Mouse (Mus musculus) kidney, postnatal 14 days (tissue): ENCODE measurements at regions not wholly inside any gene's neighbourhood (a gene's known extent, or its start where the extent isn't known, plus 50 kb on each side); places are given as distances from the start of the nearest gene placed in this dataset.
A peak's percentile ranks its signal among the peaks of the same experiment; 100 is the strongest.

ENCODE experiments used
- DNase-seq: peaks from one replicate; pipeline ENCODE4 v3.0.0; 2022; ENCODE audit warnings: mixed read lengths

DNA sequence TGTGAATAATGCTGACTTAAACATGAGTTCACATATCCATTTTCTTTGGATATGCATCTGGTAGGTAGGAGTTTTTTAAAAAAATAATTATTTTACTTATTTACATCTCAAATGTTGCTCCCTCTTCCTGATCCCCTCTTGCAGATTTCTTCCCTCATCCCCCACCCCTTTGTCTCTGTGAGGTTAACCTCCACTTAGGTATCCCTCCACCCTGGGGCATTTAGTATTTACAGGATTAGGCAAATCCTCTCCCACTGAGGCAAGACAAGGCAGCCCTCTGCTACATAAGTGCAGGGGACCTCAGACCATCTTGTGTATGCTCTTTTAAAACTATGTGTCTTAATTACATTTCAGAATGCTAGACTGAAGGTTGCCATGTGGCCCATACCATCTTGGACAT, 155.2 kb upstream of the Shcbp1 start:
- DNase-seq, result no peak

GRCm38 (mm10) chr8:4934035-4934434, 154.7 kb upstream of the Shcbp1 start:
- DNase-seq, result no peak

- no peak for DNase-seq
Observed at GRCm38 (mm10) chr8:4916447-4916846, 137.1 kb upstream of the Shcbp1 start.

DNA sequence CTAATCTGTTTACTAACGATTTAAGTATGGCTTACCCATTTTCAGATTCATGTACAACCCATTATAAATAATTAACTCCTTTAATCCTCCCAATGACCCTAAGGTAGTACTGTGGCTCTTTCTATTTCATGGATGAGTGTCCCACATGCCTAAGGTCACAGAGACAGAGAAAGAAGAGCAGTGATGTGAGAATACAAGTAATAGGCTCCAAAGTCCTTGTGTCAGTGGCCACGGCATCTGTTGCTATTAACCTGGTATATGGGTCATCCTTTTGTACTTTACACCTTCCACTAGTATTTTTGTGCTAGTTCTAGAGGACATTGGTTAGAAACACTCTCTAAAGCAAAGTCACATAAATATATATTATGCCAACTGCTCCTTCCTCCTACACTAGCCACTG, 115.7 kb upstream of the Shcbp1 start:
- DNase-seq, result peak; percentile 7

GRCm38 (mm10) chr8:4868761-4869160, 89.4 kb upstream of the Shcbp1 start:
- DNase-seq, result peak; percentile 37

DNA sequence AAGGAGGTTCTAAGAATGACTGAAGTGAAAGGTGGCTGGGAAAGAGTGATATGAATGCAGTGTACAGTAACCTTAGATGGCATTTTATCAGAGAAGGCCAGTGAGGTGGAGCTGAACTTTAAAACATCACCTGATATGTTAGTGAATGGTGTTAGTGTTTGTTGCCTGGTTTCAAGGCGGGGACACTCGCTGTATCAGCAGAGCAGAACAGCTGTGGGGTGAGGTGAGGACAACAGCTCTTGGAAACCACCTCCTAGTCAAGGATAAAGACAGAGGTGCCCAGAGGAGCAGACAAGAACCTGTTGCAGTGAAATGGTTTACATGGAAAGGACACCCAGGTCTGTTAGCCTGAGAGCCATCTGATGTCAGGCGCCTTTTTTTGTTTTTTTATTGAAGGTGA, 59.7 kb upstream of the Shcbp1 start:
- peak; percentile 64 for DNase-seq

DNA sequence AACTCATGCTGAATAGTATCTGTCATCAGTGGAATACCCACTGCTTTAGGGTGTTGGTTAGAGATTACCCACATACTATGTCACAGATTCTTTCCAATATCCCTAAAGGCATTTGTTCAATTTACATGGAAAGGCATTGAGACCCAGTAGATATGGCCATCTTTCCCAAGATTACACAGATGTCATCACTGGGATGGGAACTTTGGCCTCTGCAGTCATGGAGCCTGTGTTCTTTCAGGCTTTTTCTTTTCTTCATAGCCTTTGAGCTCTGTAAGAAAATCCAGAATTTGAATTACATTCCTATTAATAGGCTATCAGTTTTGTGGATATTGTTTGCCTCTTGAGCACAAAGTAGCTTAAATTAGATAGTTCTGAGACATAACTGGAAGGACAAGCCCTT, 59.2 kb upstream of the Shcbp1 start:
- DNase-seq, result no peak

DNA sequence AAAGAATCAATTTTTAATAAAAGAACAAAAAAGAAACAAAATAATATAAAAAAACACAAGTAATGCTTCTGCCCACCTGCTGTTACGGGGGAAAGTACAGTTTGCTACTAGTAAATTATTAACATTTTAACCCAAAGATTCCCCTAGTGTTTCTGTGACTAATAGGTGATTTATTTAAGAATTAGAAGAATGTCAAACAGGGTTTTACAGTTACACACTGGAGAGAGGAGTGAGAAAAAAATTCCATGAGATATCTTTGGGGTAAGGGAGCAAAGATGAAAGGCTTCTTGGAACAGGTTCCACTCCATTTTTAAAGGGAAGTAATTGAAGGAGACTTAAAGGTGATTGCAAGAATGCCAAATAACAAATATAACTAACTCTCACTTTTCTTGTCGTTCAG, 58.4 kb upstream of the Shcbp1 start:
- DNase-seq, result peak; percentile 16

GRCm38 (mm10) chr8:4836651-4837050, 57.3 kb upstream of the Shcbp1 start:
- DNase-seq, result no peak
